Mouse (Mus musculus) large intestine, adult 2 months (tissue): ENCODE results near the gene Ccdc181. TPM values are rescaled to one million over a fixed set of nuclear protein-coding genes. Genes with fewer than 3 reads are reported as not detected.

Experiments used
- DNase-seq: peaks from one replicate; pipeline ENCODE4 v3.0.0-alpha.2; 2012; ENCODE audit warnings: low read depth, low spot score
- WGBS: fragments of 180-500 bp; shearing (Covaris S2); methylation state at CpG from one replicate; pipeline ENCODE4 v1.1.7; 2018; 5-methylcytosine and 5-hydroxymethylcytosine counted together
- polyA plus RNA-seq: library from polyadenylated mRNA; depleted of rRNA; stranded (reverse); fragments of >200 nt; gene quantifications from 2 replicates; pipeline ENCODE4 v1.2.3, GENCODE M21; 2012; rRNA removed

Gene Ccdc181
- polyA plus RNA-seq, 1 experiment: 1.4 TPM

DNA sequence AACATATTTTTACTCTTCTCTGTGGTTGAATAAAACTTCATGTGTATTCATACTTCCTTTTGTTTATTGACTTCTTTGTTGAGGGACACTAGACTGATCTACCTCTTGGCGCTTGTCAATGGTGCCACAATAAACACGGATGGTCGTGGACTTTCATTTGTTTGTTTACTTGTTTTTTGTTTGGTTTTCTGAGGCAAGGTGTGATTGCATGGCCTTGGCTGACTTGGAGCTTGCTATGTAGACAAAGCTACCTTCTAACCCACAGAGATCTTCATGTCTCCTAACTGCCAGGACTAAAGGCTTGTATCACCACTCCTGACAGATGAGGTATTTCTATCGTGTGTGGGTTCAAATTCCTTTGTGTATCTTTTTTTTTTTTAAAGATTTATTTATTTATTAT, 48.8 kb downstream of the Ccdc181 start:
- 74% methylated on average over 4 of the region's 4 CpGs for WGBS

DNA sequence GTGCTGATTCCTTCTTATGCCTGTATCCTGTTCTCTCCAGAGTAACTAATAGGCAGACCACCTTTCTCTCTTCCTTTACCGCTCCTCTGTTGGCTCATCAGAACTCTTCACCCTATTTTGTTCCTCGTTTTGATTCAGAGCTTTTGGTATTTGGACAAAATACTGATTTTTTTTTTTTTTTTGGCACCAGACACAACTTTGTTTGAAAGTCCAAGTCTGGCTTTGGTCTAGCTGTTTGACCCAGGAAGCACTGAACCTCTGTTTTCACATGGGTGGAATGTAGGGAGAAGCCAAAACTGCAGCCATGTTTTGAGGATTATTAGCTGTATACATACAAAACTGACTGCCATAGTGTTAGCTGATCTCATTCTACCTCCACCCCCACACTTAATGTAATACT, 49.5 kb downstream of the Ccdc181 start:
- WGBS: 83% methylated on average over 2 of the region's 2 CpGs
- no peak for DNase-seq

More for the DNA sequence above, 48.8 kb downstream of the Ccdc181 start:
- no peak for DNase-seq

DNA sequence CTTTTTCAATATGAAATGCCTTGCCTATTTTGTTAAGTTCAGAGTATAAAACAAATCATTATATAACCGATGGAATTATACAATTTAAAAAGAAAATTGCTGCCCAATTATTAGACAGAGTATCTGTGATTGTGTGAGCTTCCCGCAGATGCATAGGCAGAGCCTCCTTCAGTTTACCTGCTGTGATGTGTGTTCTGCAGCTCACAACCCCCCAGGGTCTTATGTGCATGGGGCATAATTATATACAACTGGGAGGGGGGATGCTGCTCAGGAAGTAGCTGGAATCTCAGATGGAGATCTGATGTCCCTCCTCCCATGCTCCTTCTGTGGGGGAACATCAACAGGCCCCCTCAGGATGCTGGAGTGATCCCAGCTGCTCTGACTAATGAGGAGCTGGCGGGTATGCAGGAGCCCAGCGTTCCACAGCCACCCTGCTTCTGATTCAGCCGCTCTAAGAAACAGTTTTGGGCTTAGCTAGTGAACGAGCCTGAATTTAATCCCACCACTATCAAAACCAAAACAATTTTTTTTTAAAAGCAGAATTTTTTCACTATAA, 51.3 kb downstream of the Ccdc181 start:
- 79% methylated on average over 6 of the region's 6 CpGs for WGBS
- no peak for DNase-seq

DNA sequence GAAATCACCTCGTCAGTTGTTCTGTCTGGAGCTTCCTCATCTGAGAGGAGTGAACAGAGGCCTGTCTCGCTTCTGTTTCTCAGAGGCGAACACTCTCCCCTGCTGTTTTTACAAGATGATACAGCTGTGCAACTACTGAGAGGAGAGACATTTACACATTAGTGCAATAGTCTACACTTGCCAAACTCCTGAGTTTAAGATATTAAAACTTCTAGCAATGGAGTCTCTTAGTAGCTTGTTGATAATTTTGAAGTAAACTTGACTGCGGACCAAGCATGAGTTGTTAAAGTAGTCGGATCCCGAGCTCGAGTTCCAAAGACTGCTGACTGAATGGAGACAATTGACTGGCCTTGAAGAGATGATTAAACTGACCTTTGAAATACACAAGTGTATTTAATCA, 52.4 kb downstream of the Ccdc181 start:
- 61% methylated on average over 7 of the region's 7 CpGs for WGBS
- no peak for DNase-seq

DNA sequence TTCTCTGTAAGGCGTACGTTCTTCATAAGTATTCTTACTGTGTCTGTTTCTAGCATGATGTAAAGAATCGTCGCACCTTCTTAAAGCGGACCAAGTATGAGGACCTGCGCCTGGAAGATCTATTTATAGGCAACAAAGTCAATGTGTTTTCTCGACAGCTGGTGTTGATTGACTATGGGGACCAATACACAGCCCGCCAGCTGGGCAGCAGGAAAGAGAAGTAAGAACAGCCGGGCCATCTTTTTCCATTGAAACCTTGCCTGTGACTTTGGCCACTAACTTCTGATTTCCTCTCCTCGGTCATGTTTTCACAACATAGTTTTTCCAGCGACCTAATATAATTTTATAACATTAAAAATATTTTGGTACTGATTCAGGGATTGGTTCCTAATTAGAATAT, 57.2 kb downstream of the Ccdc181 start:
- 92% methylated on average over 11 of the region's 11 CpGs for WGBS
- no peak for DNase-seq

DNA sequence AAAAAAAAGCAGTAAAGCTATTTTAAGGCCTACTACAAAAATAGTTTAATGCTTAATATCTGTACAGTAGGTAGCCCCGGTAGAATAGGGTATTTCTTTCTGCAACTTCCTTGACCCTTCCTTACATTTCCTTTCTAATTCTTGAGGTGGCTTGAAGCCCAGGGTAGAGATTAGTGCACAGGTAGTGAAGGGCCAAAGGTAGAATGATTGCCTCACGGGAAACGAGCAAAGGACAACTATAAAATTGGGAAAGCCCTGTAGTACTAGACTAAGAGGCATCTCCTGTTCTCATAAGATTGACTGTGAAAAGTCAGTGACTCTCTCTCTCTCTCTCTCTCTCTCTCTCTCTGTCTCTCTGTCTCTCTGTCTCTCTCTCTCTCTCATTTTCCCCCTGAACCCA, 60.0 kb downstream of the Ccdc181 start:
- WGBS: 54% methylated on average over 3 of the region's 3 CpGs
- no peak for DNase-seq

DNA sequence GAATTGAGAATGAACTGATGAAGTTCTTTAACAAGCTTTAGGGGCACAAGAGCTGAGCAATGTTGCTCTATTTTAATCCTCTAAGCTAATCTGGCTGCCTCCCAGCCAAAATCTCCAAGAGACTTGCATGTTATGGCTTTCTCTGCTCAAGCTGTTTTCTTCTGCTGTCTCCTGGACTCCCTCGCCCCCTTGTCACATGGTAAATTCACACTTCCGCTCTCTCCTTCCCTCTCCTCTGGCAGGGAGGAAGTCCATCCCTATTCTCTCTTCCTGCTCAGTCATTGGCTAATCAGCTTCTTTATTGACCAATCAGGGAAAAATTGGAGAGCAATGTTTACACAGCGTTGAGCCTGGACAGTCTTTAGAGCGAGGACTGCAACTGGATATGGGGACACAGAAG, 60.5 kb downstream of the Ccdc181 start:
- 82% methylated on average over 4 of the region's 4 CpGs for WGBS
- no peak for DNase-seq

Other genes starting within 250 kb of the Ccdc181 start
- gene Sele, start 227.4 kb upstream of the Ccdc181 start, polyA plus RNA-seq: 0.08 TPM in 1 of 2 replicates, not detected in the other
- gene Sell, start 213.6 kb upstream of the Ccdc181 start, polyA plus RNA-seq: 3.0 and 3.4 TPM in 2 replicates
- gene Selp, start 160.3 kb upstream of the Ccdc181 start, polyA plus RNA-seq: 1.1 and 1.7 TPM in 2 replicates
- gene F5, start 123.7 kb upstream of the Ccdc181 start, polyA plus RNA-seq: 0.06 and 0.25 TPM in 2 replicates
- 6.0 and 7.2 TPM in 2 replicates for gene Slc19a2, start 26.5 kb upstream of the Ccdc181 start, polyA plus RNA-seq
- gene Nme7, start 28.5 kb downstream of the Ccdc181 start, polyA plus RNA-seq: 5.9 and 6.0 TPM in 2 replicates
- 3.8 and 4.9 TPM in 2 replicates for gene Blzf1, start 31.9 kb downstream of the Ccdc181 start, polyA plus RNA-seq
- gene Atp1b1, start 182.8 kb downstream of the Ccdc181 start, polyA plus RNA-seq: 296 and 406 TPM in 2 replicates